Mouse (Mus musculus) lung, adult 2 months (tissue): ENCODE measurements at regions not wholly inside any gene's neighbourhood (a gene's known extent, or its start where the extent isn't known, plus 50 kb on each side); places are given as distances from the start of the nearest gene placed in this dataset.

ENCODE experiments used
- CTCF ChIP-seq: fragments of 200-500 bp; IDR thresholded peaks from 2 replicates; pipeline ENCODE4 v1.5.1; 2011; ENCODE audit warnings: mild to moderate bottlenecking, low read length, control low read depth; ENCODE audit not compliant: insufficient read depth
- POLR2A ChIP-seq: fragments of 200-500 bp; IDR thresholded peaks from 2 replicates; pipeline ENCODE4 v1.6.1; 2011; ENCODE audit warnings: low read depth, mild to moderate bottlenecking, control low read depth, low read length, borderline replicate concordance; ENCODE audit errors: extremely low read depth

DNA sequence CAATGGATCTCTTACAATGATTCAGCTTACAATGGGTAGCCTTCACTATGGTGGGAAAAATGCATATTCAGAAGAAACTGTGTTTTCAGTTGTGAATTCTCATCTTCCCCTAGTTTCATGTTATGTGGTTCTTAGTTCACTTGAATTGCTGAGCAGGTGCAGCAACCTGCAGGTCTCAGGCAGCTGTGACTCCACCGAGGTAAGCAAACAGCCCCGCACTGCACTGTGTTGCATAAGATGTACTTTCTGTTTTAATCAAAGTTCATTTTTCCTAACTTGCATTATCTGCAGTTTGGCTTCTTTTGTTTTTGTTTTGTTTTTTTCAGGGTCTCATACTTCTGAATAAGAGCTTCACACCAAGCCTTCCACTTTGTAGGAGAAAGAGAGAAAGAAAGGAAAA is 326.8 kb upstream of the Nectin3 start:
- no peak for TF ChIP-seq POLR2A
- TF ChIP-seq CTCF = no peak
